Mouse (Mus musculus) testis, adult 2 months (tissue): ENCODE results near the gene Ccdc163.

Experiments used
- CTCF ChIP-seq: fragments of 200-500 bp; IDR thresholded peaks from 2 replicates; pipeline ENCODE4 v1.5.1; 2012; ENCODE audit warnings: low read depth, mild to moderate bottlenecking, inconsistent platforms, low read length, moderate library complexity; ENCODE audit not compliant: control insufficient read depth, insufficient read depth, insufficient replicate concordance
- POLR2A ChIP-seq: fragments of 200-500 bp; IDR thresholded peaks from 2 replicates; pipeline ENCODE4 v1.6.1; 2012; ENCODE audit warnings: low read depth, mild to moderate bottlenecking, inconsistent platforms, low read length, moderate library complexity; ENCODE audit not compliant: control insufficient read depth

DNA sequence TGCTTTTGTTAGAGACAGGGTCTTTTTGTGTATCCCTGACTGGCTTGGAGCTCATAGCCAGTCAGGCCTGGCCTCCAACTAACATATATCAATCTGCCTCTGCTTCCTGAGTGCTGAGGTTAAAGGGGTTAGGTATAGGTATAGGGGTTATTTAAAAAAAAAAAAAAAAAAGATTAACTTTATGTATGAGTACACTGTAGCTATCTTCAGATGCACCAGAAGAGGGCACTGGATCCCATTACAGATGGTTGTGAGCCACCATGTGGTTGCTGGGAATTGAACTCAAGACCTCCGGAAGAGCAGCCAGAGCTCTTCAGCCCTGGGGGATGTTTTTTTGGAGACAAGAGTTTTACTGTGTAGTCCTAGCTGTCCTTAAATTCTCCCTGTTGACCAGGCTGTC lies 46.3 kb upstream of the Ccdc163 start:
- TF ChIP-seq CTCF (no peak), POLR2A (no peak)
